Mouse (Mus musculus) neural tube, embryonic 14.5 days (tissue): ENCODE measurements at regions not wholly inside any gene's neighbourhood (a gene's known extent, or its start where the extent isn't known, plus 50 kb on each side); places are given as distances from the start of the nearest gene placed in this dataset.

Experiments used
- ATAC-seq: fragments of 200-750 bp; cut with Nextera tagmentation; 2 replicates; pipeline ENCODE4 v1.8.0; 2017; ENCODE audit warnings: low read depth, mild to moderate bottlenecking, moderate TSS enrichment, moderate library complexity
- H3K27ac ChIP-seq: fragments of 300-500 bp; sonication (generic); 2 replicates; pipeline ENCODE4 v1.5.1; 2014; ENCODE audit warnings: low read depth, mild to moderate bottlenecking, control low read depth, low read length, moderate library complexity, mixed read lengths
- H3K27me3 ChIP-seq: fragments of 300-500 bp; sonication (generic); 2 replicates; pipeline ENCODE4 v1.6.1; 2014; ENCODE audit warnings: low read length; ENCODE audit not compliant: control insufficient read depth, insufficient read depth
- H3K36me3 ChIP-seq: fragments of 300-500 bp; sonication (generic); 2 replicates; pipeline ENCODE4 v1.6.1; 2014; ENCODE audit warnings: low read length, mixed read lengths; ENCODE audit not compliant: control insufficient read depth, insufficient read depth
- H3K4me1 ChIP-seq: fragments of 300-500 bp; sonication (generic); 2 replicates; pipeline ENCODE4 v1.6.1; 2014; ENCODE audit warnings: low read length; ENCODE audit not compliant: control insufficient read depth, insufficient read depth
- H3K4me2 ChIP-seq: fragments of 300-500 bp; sonication (generic); 2 replicates; pipeline ENCODE4 v1.6.1; 2014; ENCODE audit warnings: mild to moderate bottlenecking, low read depth, low read length, control low read depth
- H3K4me3 ChIP-seq: fragments of 300-500 bp; sonication (generic); 2 replicates; pipeline ENCODE4 v1.5.1; 2014; ENCODE audit warnings: low read depth, low read length, control low read depth, mixed read lengths
- H3K9ac ChIP-seq: fragments of 300-500 bp; sonication (generic); replicated peaks from 2 replicates; pipeline ENCODE4 v1.6.1; 2014; ENCODE audit warnings: low read depth, mild to moderate bottlenecking, control low read depth, low read length, mixed read lengths
- H3K9me3 ChIP-seq: fragments of 300-500 bp; sonication (generic); 2 replicates; pipeline ENCODE4 v1.6.1; 2016; ENCODE audit warnings: low read length; ENCODE audit not compliant: control insufficient read depth
- WGBS: fragments of 180-500 bp; shearing (Covaris S2); extraction: QIAGEN DNeasy Blood & Tissue Kit; methylation state at CpG from one replicate; pipeline ENCODE4 v1.1.7; 2014; 5-methylcytosine and 5-hydroxymethylcytosine counted together

DNA sequence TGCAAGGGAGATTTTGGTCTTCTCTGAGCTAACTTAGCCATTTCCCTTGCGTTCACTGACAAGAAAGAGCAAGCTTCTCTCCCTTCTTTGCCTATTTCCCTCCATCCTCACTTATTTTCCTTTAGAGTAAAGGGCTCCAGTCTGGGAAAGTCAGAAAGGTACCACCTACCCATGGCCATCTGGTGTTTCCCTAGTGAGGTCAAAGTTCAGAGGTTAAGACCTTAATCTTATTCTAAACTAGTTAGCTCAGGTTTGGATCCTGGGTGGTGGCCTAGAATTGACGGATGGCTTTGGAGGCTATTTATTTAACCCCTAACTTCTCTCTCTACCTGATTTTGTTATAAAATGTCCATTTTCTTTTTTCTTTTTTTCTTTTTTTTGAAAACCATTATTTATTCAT, 472.6 kb upstream of the Sall1 start:
- H3K4me3 ChIP-seq = no peak overlapping the region
- H3K4me1 ChIP-seq = no peaks in the 10 kb centered on the region
- H3K36me3 ChIP-seq = no peaks in the 10 kb centered on the region
- no peak for ATAC-seq
- no peak overlapping the region for H3K9ac ChIP-seq
- no peaks in the 10 kb centered on the region for H3K27me3 ChIP-seq
- H3K9me3 ChIP-seq = no peaks in the 10 kb centered on the region
- H3K4me2 ChIP-seq = no peak overlapping the region
- H3K27ac ChIP-seq = no peak overlapping the region
- WGBS = 54% methylated on average over 2 of the region's 2 CpGs

DNA sequence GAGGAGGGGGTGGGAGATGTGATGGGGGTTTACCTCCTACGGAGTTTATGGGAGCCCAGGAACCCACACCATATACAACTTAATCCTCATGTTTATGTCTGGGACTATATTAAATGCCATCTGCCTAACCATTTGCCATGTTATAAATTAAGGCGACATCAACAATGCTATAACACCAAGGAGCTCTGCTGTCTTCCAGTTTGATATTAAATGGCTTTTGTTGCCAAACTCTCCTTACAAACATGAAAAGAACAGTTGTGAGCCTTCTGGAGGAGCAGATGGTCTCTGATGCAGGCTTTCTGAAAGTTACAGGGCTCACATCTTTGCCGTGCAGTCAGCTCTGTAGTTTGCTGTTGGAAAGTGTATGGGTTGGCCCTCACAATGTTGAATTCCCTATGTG, 470.3 kb upstream of the Sall1 start:
- WGBS = 58% methylated on average over 3 of the region's 3 CpGs
- no peaks in the 10 kb centered on the region for H3K4me1 ChIP-seq
- H3K9ac ChIP-seq = no peak overlapping the region
- no peak overlapping the region for H3K4me2 ChIP-seq
- ATAC-seq = no peak
- no peaks in the 10 kb centered on the region for H3K36me3 ChIP-seq
- H3K4me3 ChIP-seq = no peak overlapping the region
- no peak overlapping the region for H3K27ac ChIP-seq
- H3K27me3 ChIP-seq = no peaks in the 10 kb centered on the region
- no peaks in the 10 kb centered on the region for H3K9me3 ChIP-seq

DNA sequence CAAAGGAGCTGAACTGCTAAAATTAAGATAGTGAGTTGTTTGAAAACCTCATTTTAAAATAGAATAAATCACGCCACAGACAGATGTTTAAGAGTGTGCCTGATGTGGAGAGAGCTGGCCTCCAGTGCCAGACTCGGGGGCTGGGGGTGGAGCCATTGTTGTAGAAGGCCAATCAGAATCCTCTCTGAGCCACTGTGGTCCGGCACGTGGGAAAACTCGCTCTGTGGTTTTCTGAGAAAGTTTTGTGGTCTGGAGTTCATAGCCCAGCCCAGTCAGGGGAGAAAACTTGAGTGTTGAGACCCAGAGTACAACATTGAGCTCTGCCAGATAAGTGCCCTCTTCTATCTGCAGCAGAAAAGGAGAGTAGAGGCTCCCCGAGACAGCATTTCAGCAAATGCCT, 463.7 kb upstream of the Sall1 start:
- WGBS = 63% methylated on average over 6 of the region's 6 CpGs
- Histone ChIP-seq H3K4me2 (no peak overlapping the region), H3K36me3 (no peaks in the 10 kb centered on the region), H3K27ac (no peak overlapping the region), H3K9ac (no peak overlapping the region), H3K27me3 (no peaks in the 10 kb centered on the region), H3K9me3 (no peaks in the 10 kb centered on the region), H3K4me1 (no peaks in the 10 kb centered on the region), H3K4me3 (no peak overlapping the region)
- ATAC-seq = no peak

DNA sequence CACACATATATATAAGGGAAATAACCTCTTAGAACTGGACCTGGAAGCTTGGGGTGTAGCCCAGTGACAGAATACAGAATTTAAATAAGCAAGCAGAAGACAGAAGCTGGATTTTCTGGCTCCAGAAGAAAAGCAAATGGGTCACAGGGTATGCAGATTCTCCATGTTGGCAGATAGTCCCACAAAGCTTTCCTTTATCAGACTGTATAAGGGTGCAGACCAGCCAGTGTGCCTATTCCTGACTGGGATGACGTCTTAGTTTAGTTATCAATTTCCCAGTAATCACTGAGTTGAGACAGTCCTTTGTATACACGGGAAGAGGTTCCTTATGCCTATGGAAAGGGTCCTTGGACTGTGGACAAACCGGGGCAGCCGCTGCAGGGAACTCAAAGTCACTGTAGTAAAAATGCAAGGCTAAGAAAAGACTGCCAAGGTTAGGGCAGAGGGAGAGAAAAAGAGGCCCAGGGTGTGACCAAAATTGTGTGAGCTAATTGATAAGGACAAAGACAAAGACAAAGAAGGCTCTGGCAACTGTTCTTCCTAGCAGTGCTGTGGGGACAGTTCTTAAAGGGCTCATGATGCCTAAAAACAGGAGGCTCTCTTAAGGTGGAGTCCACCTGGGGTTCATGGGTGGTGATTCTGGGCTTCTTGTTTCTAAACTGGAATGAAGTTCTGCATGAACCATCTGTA, 459.7 kb upstream of the Sall1 start:
- no peak overlapping the region for H3K27ac ChIP-seq

DNA sequence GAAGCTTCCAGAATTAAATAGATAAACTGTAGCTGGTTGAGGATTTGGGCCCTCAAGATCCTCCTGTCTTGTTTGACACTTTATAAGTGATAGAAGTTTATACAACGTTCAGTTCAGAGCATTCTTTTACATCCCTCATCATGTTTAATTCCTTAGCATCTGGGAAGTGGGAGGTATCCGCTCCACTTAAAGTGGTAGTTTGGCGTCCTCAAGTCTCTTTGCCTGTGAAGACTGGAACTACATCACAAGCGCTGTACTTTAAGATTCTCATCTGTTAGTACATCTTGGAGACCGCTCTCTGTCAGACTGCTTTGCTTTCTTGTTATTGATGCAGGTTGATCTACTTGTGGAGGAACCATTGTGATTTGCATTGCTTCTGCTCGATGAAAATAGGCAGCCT, 459.1 kb upstream of the Sall1 start:
- H3K27me3 ChIP-seq = no peaks in the 10 kb centered on the region
- WGBS = 90% methylated on average over 6 of the region's 6 CpGs
- no peak overlapping the region for H3K9ac ChIP-seq
- H3K4me2 ChIP-seq = no peak overlapping the region
- no peaks in the 10 kb centered on the region for H3K9me3 ChIP-seq
- no peak overlapping the region for H3K27ac ChIP-seq
- no peaks in the 10 kb centered on the region for H3K4me1 ChIP-seq
- no peaks in the 10 kb centered on the region for H3K36me3 ChIP-seq
- no peak for ATAC-seq
- H3K4me3 ChIP-seq = no peak overlapping the region

More for the DNA sequence above, 459.7 kb upstream of the Sall1 start:
- ATAC-seq = no peak
- Histone ChIP-seq H3K4me2 (no peak overlapping the region), H3K4me3 (no peak overlapping the region), H3K9ac (no peak overlapping the region), H3K9me3 (no peaks in the 10 kb centered on the region), H3K36me3 (no peaks in the 10 kb centered on the region), H3K27me3 (no peaks in the 10 kb centered on the region), H3K4me1 (no peaks in the 10 kb centered on the region)
- WGBS = 61% methylated on average over 4 of the region's 4 CpGs

DNA sequence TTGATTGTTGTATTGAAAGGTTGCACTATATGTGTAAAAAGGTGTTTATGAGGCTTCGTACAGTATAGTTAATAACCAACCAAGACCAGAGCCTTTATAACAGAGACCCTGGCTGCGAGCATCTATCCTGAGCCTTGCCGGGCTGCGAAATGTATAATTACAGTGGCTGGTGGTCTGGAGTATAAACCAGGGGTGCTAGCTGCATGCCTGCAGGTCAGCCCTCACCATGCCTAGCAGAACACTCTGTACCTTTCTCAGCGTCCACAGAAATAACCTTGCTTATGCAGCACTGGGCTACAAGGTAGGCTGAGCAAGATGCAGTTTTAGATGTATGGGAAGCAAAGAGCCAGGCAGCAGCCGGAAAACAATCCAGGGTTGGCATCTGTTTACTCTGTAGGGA, 457.8 kb upstream of the Sall1 start:
- no peaks in the 10 kb centered on the region for H3K9me3 ChIP-seq
- H3K27me3 ChIP-seq = no peaks in the 10 kb centered on the region
- H3K4me2 ChIP-seq = no peak overlapping the region
- H3K27ac ChIP-seq = no peak overlapping the region
- no peaks in the 10 kb centered on the region for H3K4me1 ChIP-seq
- WGBS = 86% methylated on average over 6 of the region's 6 CpGs
- H3K9ac ChIP-seq = no peak overlapping the region
- ATAC-seq = no peak
- H3K36me3 ChIP-seq = no peaks in the 10 kb centered on the region
- no peak overlapping the region for H3K4me3 ChIP-seq

DNA sequence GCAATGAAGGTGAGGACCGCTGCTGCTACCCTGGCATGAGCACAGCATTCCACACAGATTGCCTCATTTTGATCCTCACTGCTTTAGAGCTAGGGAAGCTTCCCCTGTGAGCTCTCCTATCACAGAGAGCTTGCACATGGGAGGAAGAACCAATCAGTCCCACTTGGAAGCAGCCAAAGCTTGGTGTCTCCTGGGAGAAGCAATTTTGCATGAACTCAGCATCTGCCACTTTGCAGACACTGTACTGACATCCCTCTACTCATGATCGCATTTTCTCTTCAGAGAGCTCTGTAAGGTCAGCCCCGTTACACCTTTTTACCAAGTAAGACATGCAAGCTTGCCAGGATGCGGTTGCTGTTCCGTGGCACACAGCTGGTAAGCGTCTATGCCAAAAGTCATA, 455.9 kb upstream of the Sall1 start:
- Histone ChIP-seq H3K27ac (no peak overlapping the region), H3K9me3 (no peaks in the 10 kb centered on the region), H3K4me2 (no peak overlapping the region), H3K4me3 (no peak overlapping the region), H3K9ac (no peak overlapping the region), H3K4me1 (no peaks in the 10 kb centered on the region), H3K27me3 (no peaks in the 10 kb centered on the region), H3K36me3 (no peaks in the 10 kb centered on the region)
- 83% methylated on average over 6 of the region's 6 CpGs for WGBS
- ATAC-seq = no peak

DNA sequence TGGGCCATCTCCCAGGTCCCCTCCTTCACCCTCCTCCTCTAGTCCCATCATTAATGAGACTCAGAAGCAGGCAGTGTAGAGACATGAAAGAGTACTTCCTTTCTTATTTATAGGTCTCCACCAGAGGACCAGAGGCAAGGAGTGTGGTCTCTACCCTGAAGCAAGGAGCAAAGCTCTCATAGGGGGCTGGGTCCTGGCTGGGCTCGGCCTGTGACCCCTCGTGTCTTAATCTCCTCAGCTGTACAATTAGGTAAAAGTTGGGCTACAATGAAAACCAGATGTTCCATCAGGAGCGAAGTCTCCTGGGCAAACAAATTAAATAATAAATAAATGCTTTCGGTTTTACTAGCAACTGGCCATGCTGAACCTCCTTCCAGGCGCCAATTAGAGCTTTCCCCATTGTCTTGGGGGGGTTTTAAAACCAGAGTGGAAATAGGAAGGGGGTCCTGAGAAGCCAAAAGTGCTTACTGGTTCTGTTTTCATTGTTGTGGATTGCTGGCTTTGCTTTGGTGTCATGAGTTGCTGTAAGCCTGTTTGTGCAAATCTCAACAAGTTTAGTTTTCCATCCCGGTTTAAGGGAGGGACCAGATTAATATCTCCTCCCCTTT, 454.2 kb upstream of the Sall1 start:
- no peaks in the 10 kb centered on the region for H3K9me3 ChIP-seq
- ATAC-seq = no peak
- H3K27ac ChIP-seq = no peak overlapping the region
- no peaks in the 10 kb centered on the region for H3K4me1 ChIP-seq
- H3K4me3 ChIP-seq = no peak overlapping the region
- WGBS = 67% methylated on average over 6 of the region's 6 CpGs
- no peaks in the 10 kb centered on the region for H3K27me3 ChIP-seq
- H3K9ac ChIP-seq = no peak overlapping the region
- no peaks in the 10 kb centered on the region for H3K36me3 ChIP-seq
- H3K4me2 ChIP-seq = no peak overlapping the region

DNA sequence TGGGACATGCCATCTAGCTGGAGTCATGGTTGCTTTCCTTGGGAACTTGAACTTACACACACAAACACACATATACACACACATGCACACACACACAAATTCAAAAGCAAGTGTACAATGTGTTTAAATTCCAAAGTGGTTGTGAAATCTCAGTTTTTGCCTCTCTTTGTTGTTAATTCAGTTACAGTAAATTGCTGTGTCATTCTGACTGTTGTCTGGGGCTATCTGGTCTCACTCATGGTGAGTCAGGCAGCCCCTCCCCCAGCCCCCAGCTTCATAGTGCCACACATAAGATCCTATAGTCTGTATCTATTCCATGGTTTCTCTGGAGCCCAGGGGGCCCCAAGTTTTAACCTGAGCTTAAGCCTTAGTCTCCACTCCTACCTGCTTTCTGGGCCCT, 448.4 kb upstream of the Sall1 start:
- ATAC-seq = no peak
- no peaks in the 10 kb centered on the region for H3K4me1 ChIP-seq
- H3K4me2 ChIP-seq = no peak overlapping the region
- H3K36me3 ChIP-seq = no peaks in the 10 kb centered on the region
- no peaks in the 10 kb centered on the region for H3K9me3 ChIP-seq
- H3K9ac ChIP-seq = no peak overlapping the region
- no peak overlapping the region for H3K4me3 ChIP-seq
- no peak overlapping the region for H3K27ac ChIP-seq
- H3K27me3 ChIP-seq = no peaks in the 10 kb centered on the region
